Mouse (Mus musculus) cortical plate, adult 2 months (tissue): ENCODE measurements at regions not wholly inside any gene's neighbourhood (a gene's known extent, or its start where the extent isn't known, plus 50 kb on each side); places are given as distances from the start of the nearest gene placed in this dataset.

Experiments used
- CTCF ChIP-seq: fragments of 200-500 bp; IDR thresholded peaks from 2 replicates; pipeline ENCODE4 v1.5.1; 2011; ENCODE audit warnings: mild to moderate bottlenecking, control low read depth, low read length; ENCODE audit not compliant: insufficient read depth; ENCODE audit errors: extremely low read depth
- POLR2A ChIP-seq: fragments of 200-500 bp; IDR thresholded peaks from 2 replicates; pipeline ENCODE4 v1.6.1; 2011; ENCODE audit warnings: mild to moderate bottlenecking, low read length, control low read depth; ENCODE audit not compliant: insufficient read depth; ENCODE audit errors: extremely low read depth

DNA sequence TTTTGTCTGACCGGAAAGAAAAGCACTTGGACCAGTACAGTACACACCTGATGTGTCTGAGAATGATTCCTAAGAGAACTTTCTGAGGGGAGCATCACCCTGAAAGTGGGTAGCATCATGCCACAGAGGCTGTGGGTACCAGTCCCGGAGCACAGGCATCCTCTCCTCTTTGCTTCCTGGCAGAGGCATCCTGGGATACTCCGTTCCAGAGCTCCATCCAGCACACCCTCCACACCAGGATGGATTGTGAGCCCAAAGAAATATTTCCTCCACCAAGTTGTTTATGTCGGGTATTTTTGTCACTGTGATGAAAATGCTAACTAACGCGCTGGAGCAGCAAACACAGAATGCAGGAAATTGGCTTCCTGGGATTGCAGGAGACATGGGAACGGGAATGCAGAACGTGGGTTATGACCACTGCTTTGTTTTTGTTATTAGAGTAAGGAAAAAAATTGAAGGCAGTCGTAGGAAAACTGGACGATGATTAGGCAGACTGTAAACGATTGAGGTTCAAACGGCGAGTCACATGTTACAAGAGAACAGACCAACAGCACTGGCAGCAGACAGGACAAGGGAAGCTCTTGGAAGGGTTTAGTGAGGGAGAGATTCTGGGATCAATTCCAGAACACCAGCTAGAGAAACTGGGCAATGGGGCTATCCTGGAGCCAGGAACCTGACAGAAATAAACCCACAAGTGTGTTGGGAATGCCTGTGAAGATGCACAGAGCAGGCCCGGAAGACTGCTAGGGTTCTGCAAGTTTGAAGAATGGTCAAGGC is 134.6 kb downstream of the Fgf18 start:
- no peak for TF ChIP-seq CTCF
- TF ChIP-seq POLR2A, result no peak
